Mouse (Mus musculus) G1E (cell line): ENCODE results near the gene Arrdc2.

ENCODE experiments used
- CTCF ChIP-seq: IDR thresholded peaks from 2 replicates; pipeline ENCODE4 v1.5.1; 2012; ENCODE audit warnings: low read depth, low read length, inconsistent platforms, mixed read lengths
- GATA1 ChIP-seq: IDR thresholded peaks from 2 replicates; pipeline ENCODE4 v1.6.1; 2012; ENCODE audit warnings: borderline replicate concordance, low read length, inconsistent platforms, mixed read lengths
- POLR2AphosphoS5 ChIP-seq: IDR thresholded peaks from 2 replicates; pipeline ENCODE4 v1.6.1; 2012; ENCODE audit warnings: low read depth, low read length, inconsistent platforms; ENCODE audit not compliant: insufficient replicate concordance
- TAL1 ChIP-seq: conservative IDR thresholded peaks from 2 replicates; pipeline ENCODE4 v1.6.1; 2012; ENCODE audit warnings: low read depth, low read length, inconsistent platforms, mixed read lengths

DNA sequence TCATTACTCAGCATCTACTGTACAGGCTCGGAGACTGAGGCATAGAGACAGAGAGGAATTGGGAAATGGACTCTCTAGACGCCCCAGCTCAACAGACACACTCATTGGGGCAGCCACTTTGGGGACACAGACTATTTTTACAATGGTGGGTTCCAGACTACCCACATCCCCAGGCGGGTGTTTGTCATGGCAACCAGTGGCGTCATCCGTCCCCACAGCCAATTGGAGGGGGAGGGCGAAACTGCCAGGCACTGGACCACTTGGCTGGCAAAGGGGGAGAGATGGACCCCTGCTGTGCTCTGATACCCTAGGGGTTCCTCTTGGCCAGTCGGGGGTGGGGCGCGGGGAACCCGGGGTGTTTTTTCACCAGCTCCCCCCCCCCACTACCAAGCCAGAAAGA is 38.9 kb downstream of the Arrdc2 start:
- TF ChIP-seq CTCF: no peak
- no peak for TF ChIP-seq GATA1
- TF ChIP-seq TAL1: no peak
- no peak for TF ChIP-seq POLR2AphosphoS5
